Mouse (Mus musculus) midbrain, postnatal 0 days (tissue): ENCODE results near the gene Cdk7. TPM values are rescaled to one million over a fixed set of nuclear protein-coding genes. Genes with fewer than 3 reads are reported as not detected.

Experiments used
- ATAC-seq: fragments of 200-750 bp; cut with Nextera tagmentation; 2 replicates; pipeline ENCODE4 v1.8.0; 2017; ENCODE audit warnings: moderate number of reproducible peaks, mild to moderate bottlenecking, moderate TSS enrichment, moderate library complexity; ENCODE audit not compliant: low FRiP score
- DNase-seq: peaks from one replicate; pipeline ENCODE4 v3.0.0-alpha.2; 2015; ENCODE audit warnings: low spot score
- H3K27ac ChIP-seq: fragments of 300-500 bp; sonication (generic); 2 replicates; pipeline ENCODE4 v1.5.1; 2014; ENCODE audit warnings: low read depth, mild to moderate bottlenecking, low read length, mixed read lengths
- H3K27me3 ChIP-seq: fragments of 300-500 bp; sonication (generic); 2 replicates; pipeline ENCODE4 v1.6.1; 2014; ENCODE audit warnings: low read length, control low read depth, mixed read lengths; ENCODE audit not compliant: insufficient read depth
- H3K36me3 ChIP-seq: fragments of 300-500 bp; sonication (generic); 2 replicates; pipeline ENCODE4 v1.6.1; 2014; ENCODE audit warnings: low read length, control low read depth, mixed read lengths; ENCODE audit not compliant: insufficient read depth
- H3K4me1 ChIP-seq: fragments of 300-500 bp; sonication (generic); 2 replicates; pipeline ENCODE4 v1.6.1; 2014; ENCODE audit warnings: mild to moderate bottlenecking, control low read depth, antibody characterized with exemption, low read length, mixed read lengths; ENCODE audit not compliant: insufficient read depth
- H3K4me2 ChIP-seq: fragments of 300-500 bp; sonication (generic); 2 replicates; pipeline ENCODE4 v1.6.1; 2014; ENCODE audit warnings: low read depth, mild to moderate bottlenecking, low read length, mixed read lengths; ENCODE audit not compliant: poor library complexity, severe bottlenecking
- H3K4me3 ChIP-seq: fragments of 300-500 bp; sonication (generic); 2 replicates; pipeline ENCODE4 v1.5.1; 2014; ENCODE audit warnings: low read depth, mild to moderate bottlenecking, low read length, moderate library complexity
- H3K9ac ChIP-seq: fragments of 300-500 bp; sonication (generic); replicated peaks from 2 replicates; pipeline ENCODE4 v1.6.1; 2014; ENCODE audit warnings: mild to moderate bottlenecking, low read length, moderate library complexity, mixed read lengths; ENCODE audit not compliant: poor library complexity, severe bottlenecking
- H3K9me3 ChIP-seq: fragments of 300-500 bp; sonication (generic); 2 replicates; pipeline ENCODE4 v1.6.1; 2016; ENCODE audit warnings: low read length, control low read depth
- CTCF ChIP-seq: IDR thresholded peaks from 2 replicates; pipeline ENCODE4 v1.5.1; 2016; ENCODE audit warnings: antibody characterized with exemption, mild to moderate bottlenecking
- WGBS: fragments of 180-500 bp; shearing (Covaris S2); extraction: QIAGEN DNeasy Blood & Tissue Kit; methylation state at CpG from one replicate; pipeline ENCODE4 v1.1.7; 2014; 5-methylcytosine and 5-hydroxymethylcytosine counted together
- polyA plus RNA-seq: library from polyadenylated mRNA; unstranded; fragments of >200 nt; fragmentation: Nextera tagmentation; extraction: Ambion mirVana; gene quantifications from 2 replicates; pipeline ENCODE4 v1.2.1, GENCODE M21; 2015
- total RNA-seq: library from RNA; depleted of rRNA; stranded (reverse); fragments of >200 nt; gene quantifications from 2 replicates; pipeline ENCODE4 v1.2.3, GENCODE M21; 2014

The Cdk7 gene
- total and polyA plus RNA-seq, 2 experiments from 2014 or later, result 28.6 to 32.1 TPM

GRCm38 (mm10) chr13:100697541-100697940 lies 33.2 kb downstream of the Cdk7 start:
- Histone ChIP-seq H3K4me2 (no peak overlapping the region), H3K9me3 (no peaks in the 10 kb centered on the region), H3K4me1 (no peaks in the 10 kb centered on the region), H3K27me3 (no peaks in the 10 kb centered on the region), H3K36me3 (peaks cover 32% of the 10 kb centered on the region), H3K4me3 (no peak overlapping the region), H3K9ac (no peak overlapping the region), H3K27ac (no peak overlapping the region)
- ATAC-seq (no peak), DNase-seq (no peak)
- 96% methylated on average over 3 of the region's 3 CpGs for WGBS
- no peak for TF ChIP-seq CTCF

GRCm38 (mm10) chr13:100687513-100687912 lies 43.2 kb downstream of the Cdk7 start:
- DNase-seq, result no peak
- Histone ChIP-seq H3K36me3 (no peaks in the 10 kb centered on the region; the same call in 1 of the 2 replicates), H3K9ac (no peak overlapping the region), H3K4me3 (no peak overlapping the region), H3K4me1 (no peaks in the 10 kb centered on the region), H3K27me3 (no peaks in the 10 kb centered on the region), H3K4me2 (no peak overlapping the region), H3K9me3 (no peaks in the 10 kb centered on the region), H3K27ac (no peak overlapping the region)
- TF ChIP-seq CTCF, result no peak
- no peak for ATAC-seq
- 59% methylated on average over 7 of the region's 7 CpGs for WGBS

GRCm38 (mm10) chr13:100684355-100684754 lies 46.4 kb downstream of the Cdk7 start:
- H3K9ac ChIP-seq, result no peak overlapping the region
- TF ChIP-seq CTCF, result peak; percentile 30; the same call in 1 of the 2 replicates
- H3K36me3 ChIP-seq, result no peaks in the 10 kb centered on the region
- H3K9me3 ChIP-seq, result no peaks in the 10 kb centered on the region
- no peak overlapping the region for H3K27ac ChIP-seq
- H3K4me2 ChIP-seq, result no peak overlapping the region
- no peak for ATAC-seq
- no peaks in the 10 kb centered on the region for H3K4me1 ChIP-seq
- no peak overlapping the region for H3K4me3 ChIP-seq
- no peaks in the 10 kb centered on the region for H3K27me3 ChIP-seq
- 73% methylated on average over 2 of the region's 2 CpGs for WGBS
- DNase-seq, result no peak

- Histone ChIP-seq H3K27ac (no peak overlapping the region), H3K27me3 (no peaks in the 10 kb centered on the region), H3K4me2 (no peak overlapping the region), H3K9ac (no peak overlapping the region), H3K9me3 (no peaks in the 10 kb centered on the region), H3K36me3 (no peaks in the 10 kb centered on the region), H3K4me3 (no peak overlapping the region), H3K4me1 (no peaks in the 10 kb centered on the region)
- DNase-seq (no peak), ATAC-seq (no peak)
- no peak for TF ChIP-seq CTCF
- 91% methylated on average over 2 of the region's 2 CpGs for WGBS
Measured at GRCm38 (mm10) chr13:100682837-100683236, 47.9 kb downstream of the Cdk7 start.

GRCm38 (mm10) chr13:100681615-100682014 lies 49.1 kb downstream of the Cdk7 start:
- no peak overlapping the region for H3K4me2 ChIP-seq
- no peak overlapping the region for H3K27ac ChIP-seq
- H3K9ac ChIP-seq, result no peak overlapping the region
- no peaks in the 10 kb centered on the region for H3K4me1 ChIP-seq
- H3K27me3 ChIP-seq, result no peaks in the 10 kb centered on the region
- no peaks in the 10 kb centered on the region for H3K9me3 ChIP-seq
- TF ChIP-seq CTCF, result no peak
- DNase-seq, result no peak
- 89% methylated on average over 8 of the region's 8 CpGs for WGBS
- H3K36me3 ChIP-seq, result no peaks in the 10 kb centered on the region
- no peak for ATAC-seq
- H3K4me3 ChIP-seq, result no peak overlapping the region

- ATAC-seq (no peak), DNase-seq (no peak)
- Histone ChIP-seq H3K4me3 (no peak overlapping the region), H3K36me3 (no peaks in the 10 kb centered on the region), H3K27ac (no peak overlapping the region), H3K4me2 (no peak overlapping the region), H3K27me3 (no peaks in the 10 kb centered on the region), H3K9me3 (no peaks in the 10 kb centered on the region), H3K4me1 (no peaks in the 10 kb centered on the region), H3K9ac (no peak overlapping the region)
- 91% methylated on average over 15 of the region's 15 CpGs for WGBS
- TF ChIP-seq CTCF, result no peak
Measured at GRCm38 (mm10) chr13:100675936-100676635, 54.7 kb downstream of the Cdk7 start.
